Mouse (Mus musculus): Measurements from ENCODE around the gene Cryaa. TPM values are rescaled to one million over a fixed set of nuclear protein-coding genes. Genes with fewer than 3 reads are reported as not detected.

Cryaa gene
- total and polyA plus RNA-seq, 3 experiments, result not detected

GRCm38 (mm10) chr17:31646199-31647002 lies 31.2 kb upstream of the Cryaa start:
- DNase-seq (ENCODE audit: low spot score) (no peak), ATAC-seq (ENCODE audit: extremely low read depth, insufficient number of reproducible peaks, low FRiP score, poor library complexity, severe bottlenecking) (no peak)
- TF ChIP-seq POLR2AphosphoS5 (IDR thresholded peaks at IDR 0.05; ENCODE audit: insufficient replicate concordance, low read depth, low read length), result peak; percentile 86; the same call in 1 of the 2 replicates
- TF ChIP-seq CTCF (IDR thresholded peaks at IDR 0.05; ENCODE audit: low read depth, low read length), result no peak
- Histone ChIP-seq H3K27me3 (ENCODE audit: insufficient read depth, low read length) (0 out of 2 replicates have a peak, but pooled peaks cover 6% of the 10 kb centered on the region), H3K36me3 (replicated peaks) (peaks cover 54% of the 10 kb centered on the region), H3K9me3 (replicated peaks) (no peaks in the 10 kb centered on the region), H3K4me3 (ENCODE audit: low read depth, low read length) (no peak overlapping the region), H3K4me1 (ENCODE audit: insufficient read depth, low read depth, low read length) (peaks cover 18% of the 10 kb centered on the region)

- Histone ChIP-seq H3K36me3 (replicated peaks) (peaks cover 95% of the 10 kb centered on the region), H3K9me3 (replicated peaks) (no peaks in the 10 kb centered on the region), H3K4me1 (ENCODE audit: insufficient read depth, low read depth, low read length) (peaks cover 51% of the 10 kb centered on the region), H3K4me3 (ENCODE audit: low read depth, low read length) (no peak overlapping the region; the same call in 1 of the 2 replicates), H3K27me3 (ENCODE audit: insufficient read depth, low read length) (no peaks in the 10 kb centered on the region)
- ATAC-seq (ENCODE audit: extremely low read depth, insufficient number of reproducible peaks, low FRiP score, poor library complexity, severe bottlenecking), result no peak
- no peak for TF ChIP-seq CTCF (IDR thresholded peaks at IDR 0.05; ENCODE audit: low read depth, low read length)
- no peak for TF ChIP-seq GATA1 (IDR thresholded peaks at IDR 0.05; ENCODE audit: borderline replicate concordance, low read length)
- no peak for TF ChIP-seq TAL1 (conservative IDR thresholded peaks at IDR 0.05; ENCODE audit: low read depth, low read length)
- no peak for TF ChIP-seq GATA2 (IDR thresholded peaks at IDR 0.05; ENCODE audit: borderline replicate concordance, low read depth, low read length)
- TF ChIP-seq POLR2AphosphoS5 (IDR thresholded peaks at IDR 0.05; ENCODE audit: insufficient replicate concordance, low read depth, low read length), result no peak
- no peak for DNase-seq (ENCODE audit: low spot score)
Observed at GRCm38 (mm10) chr17:31652152-31652551, 25.5 kb upstream of the Cryaa start.

GRCm38 (mm10) chr17:31653277-31653676 lies 24.3 kb upstream of the Cryaa start:
- H3K4me3 ChIP-seq (ENCODE audit: low read depth, low read length), result peak overlapping the region; percentile 25; the same call in 1 of the 2 replicates
- H3K36me3 ChIP-seq (replicated peaks), result peaks cover 89% of the 10 kb centered on the region
- ATAC-seq (ENCODE audit: extremely low read depth, insufficient number of reproducible peaks, low FRiP score, poor library complexity, severe bottlenecking) (no peak), DNase-seq (ENCODE audit: low spot score) (no peak)
- H3K4me1 ChIP-seq (ENCODE audit: insufficient read depth, low read depth, low read length), result peaks cover 54% of the 10 kb centered on the region
- H3K9me3 ChIP-seq (replicated peaks), result no peaks in the 10 kb centered on the region
- H3K27me3 ChIP-seq (ENCODE audit: insufficient read depth, low read length), result no peaks in the 10 kb centered on the region
- TF ChIP-seq GATA1 (IDR thresholded peaks at IDR 0.05; ENCODE audit: borderline replicate concordance, low read length) (no peak), TAL1 (conservative IDR thresholded peaks at IDR 0.05; ENCODE audit: low read depth, low read length) (no peak), GATA2 (IDR thresholded peaks at IDR 0.05; ENCODE audit: borderline replicate concordance, low read depth, low read length) (no peak), CTCF (IDR thresholded peaks at IDR 0.05; ENCODE audit: low read depth, low read length) (no peak), POLR2AphosphoS5 (IDR thresholded peaks at IDR 0.05; ENCODE audit: insufficient replicate concordance, low read depth, low read length) (no peak)

- TF ChIP-seq GATA2 (IDR thresholded peaks at IDR 0.05; ENCODE audit: borderline replicate concordance, low read depth, low read length), result no peak
- TF ChIP-seq CTCF (IDR thresholded peaks at IDR 0.05; ENCODE audit: low read depth, low read length), result no peak
- TF ChIP-seq GATA1 (IDR thresholded peaks at IDR 0.05; ENCODE audit: borderline replicate concordance, low read length), result no peak
- TF ChIP-seq TAL1 (conservative IDR thresholded peaks at IDR 0.05; ENCODE audit: low read depth, low read length), result no peak
- no peak for TF ChIP-seq POLR2AphosphoS5 (IDR thresholded peaks at IDR 0.05; ENCODE audit: insufficient replicate concordance, low read depth, low read length)
- Histone ChIP-seq H3K4me3 (ENCODE audit: low read depth, low read length) (peak overlapping the region; percentile 41; the same call in 1 of the 2 replicates), H3K9me3 (replicated peaks) (no peaks in the 10 kb centered on the region), H3K4me1 (ENCODE audit: insufficient read depth, low read depth, low read length) (peaks cover 65% of the 10 kb centered on the region), H3K27me3 (ENCODE audit: insufficient read depth, low read length) (no peaks in the 10 kb centered on the region), H3K36me3 (replicated peaks) (peaks cover 68% of the 10 kb centered on the region)
- DNase-seq (ENCODE audit: low spot score), result no peak
- no peak for ATAC-seq (ENCODE audit: extremely low read depth, insufficient number of reproducible peaks, low FRiP score, poor library complexity, severe bottlenecking)
Observed at GRCm38 (mm10) chr17:31655366-31655765, 22.2 kb upstream of the Cryaa start.

GRCm38 (mm10) chr17:31656682-31657081 lies 20.9 kb upstream of the Cryaa start:
- TF ChIP-seq TAL1 (conservative IDR thresholded peaks at IDR 0.05; ENCODE audit: low read depth, low read length) (no peak), POLR2AphosphoS5 (IDR thresholded peaks at IDR 0.05; ENCODE audit: insufficient replicate concordance, low read depth, low read length) (no peak), GATA2 (IDR thresholded peaks at IDR 0.05; ENCODE audit: borderline replicate concordance, low read depth, low read length) (no peak)
- no peak for ATAC-seq (ENCODE audit: extremely low read depth, insufficient number of reproducible peaks, low FRiP score, poor library complexity, severe bottlenecking)
- H3K36me3 ChIP-seq (replicated peaks), result peaks cover 55% of the 10 kb centered on the region
- H3K9me3 ChIP-seq (replicated peaks), result no peaks in the 10 kb centered on the region
- peaks cover 55% of the 10 kb centered on the region for H3K4me1 ChIP-seq (ENCODE audit: insufficient read depth, low read depth, low read length)
- no peaks in the 10 kb centered on the region for H3K27me3 ChIP-seq (ENCODE audit: insufficient read depth, low read length)
- DNase-seq (ENCODE audit: low spot score), result no peak
- H3K4me3 ChIP-seq (ENCODE audit: low read depth, low read length), result peak overlapping the region; percentile 89; the same call in 1 of the 2 replicates

GRCm38 (mm10) chr17:31657141-31657983 lies 20.2 kb upstream of the Cryaa start:
- Histone ChIP-seq H3K36me3 (replicated peaks) (peaks cover 48% of the 10 kb centered on the region), H3K9me3 (replicated peaks) (no peaks in the 10 kb centered on the region), H3K4me1 (ENCODE audit: insufficient read depth, low read depth, low read length) (peaks cover 49% of the 10 kb centered on the region), H3K4me3 (ENCODE audit: low read depth, low read length) (peak overlapping the region; percentile 89), H3K27me3 (ENCODE audit: insufficient read depth, low read length) (no peaks in the 10 kb centered on the region)
- ATAC-seq (ENCODE audit: extremely low read depth, insufficient number of reproducible peaks, low FRiP score, poor library complexity, severe bottlenecking) (no peak), DNase-seq (ENCODE audit: low spot score) (no peak)
- TF ChIP-seq GATA1 (IDR thresholded peaks at IDR 0.05; ENCODE audit: borderline replicate concordance, low read length), result no peak
- TF ChIP-seq CTCF (IDR thresholded peaks at IDR 0.05; ENCODE audit: low read depth, low read length), result no peak
- TF ChIP-seq GATA2 (IDR thresholded peaks at IDR 0.05; ENCODE audit: borderline replicate concordance, low read depth, low read length), result no peak
- no peak for TF ChIP-seq TAL1 (conservative IDR thresholded peaks at IDR 0.05; ENCODE audit: low read depth, low read length)
- TF ChIP-seq POLR2AphosphoS5 (IDR thresholded peaks at IDR 0.05; ENCODE audit: insufficient replicate concordance, low read depth, low read length), result no peak

Data from G1E (cell line).